Mouse (Mus musculus) right cerebral cortex, postnatal 4 days (tissue): ENCODE results near the gene Phf6.
"Not testable (repeated sequence)": the region's sequence is repeated elsewhere in the genome, so short reads cannot be mapped to it uniquely, and the experiment has no call there.

Experiments used
- DNase-seq: peaks from one replicate; pipeline ENCODE4 v3.0.0-alpha.2; 2022

Phf6 gene

GRCm38 (mm10) chrX:52981378-52981777 is 69.3 kb downstream of the Phf6 start:
- DNase-seq, result no peak

GRCm38 (mm10) chrX:52987905-52988783 is 76.1 kb downstream of the Phf6 start, which contains the start of gene Hprt:
Hprt (plus strand) TSS chrX:52988137.
- peak; percentile 78 for DNase-seq

- DNase-seq, result not testable (repeated sequence)
Observed at GRCm38 (mm10) chrX:52994726-52995125, 82.7 kb downstream of the Phf6 start.

GRCm38 (mm10) chrX:53004887-53005286 is 92.8 kb downstream of the Phf6 start:
- not testable (repeated sequence) for DNase-seq

- no peak for DNase-seq
Observed at GRCm38 (mm10) chrX:53006062-53006461, 94.0 kb downstream of the Phf6 start.
